Mouse (Mus musculus) neural tube, embryonic 10.5 days (tissue): ENCODE results near the gene Mmp9.

ENCODE experiments used
- DNase-seq: peaks from one replicate; pipeline ENCODE4 v3.0.0-alpha.2; 2017; ENCODE audit warnings: low spot score; ENCODE audit errors: extremely low spot score

Mmp9 gene

DNA sequence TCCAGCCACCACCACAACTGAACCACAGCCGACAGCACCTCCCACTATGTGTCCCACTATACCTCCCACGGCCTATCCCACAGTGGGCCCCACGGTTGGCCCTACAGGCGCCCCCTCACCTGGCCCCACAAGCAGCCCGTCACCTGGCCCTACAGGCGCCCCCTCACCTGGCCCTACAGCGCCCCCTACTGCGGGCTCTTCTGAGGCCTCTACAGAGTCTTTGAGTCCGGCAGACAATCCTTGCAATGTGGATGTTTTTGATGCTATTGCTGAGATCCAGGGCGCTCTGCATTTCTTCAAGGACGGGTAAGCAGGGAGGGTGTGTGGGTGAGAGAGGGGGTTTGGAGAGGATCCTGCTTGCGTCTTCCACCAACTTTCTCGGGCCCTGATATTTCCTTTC is 11.9 kb downstream of the Mmp9 start:
- no peak for DNase-seq

DNA sequence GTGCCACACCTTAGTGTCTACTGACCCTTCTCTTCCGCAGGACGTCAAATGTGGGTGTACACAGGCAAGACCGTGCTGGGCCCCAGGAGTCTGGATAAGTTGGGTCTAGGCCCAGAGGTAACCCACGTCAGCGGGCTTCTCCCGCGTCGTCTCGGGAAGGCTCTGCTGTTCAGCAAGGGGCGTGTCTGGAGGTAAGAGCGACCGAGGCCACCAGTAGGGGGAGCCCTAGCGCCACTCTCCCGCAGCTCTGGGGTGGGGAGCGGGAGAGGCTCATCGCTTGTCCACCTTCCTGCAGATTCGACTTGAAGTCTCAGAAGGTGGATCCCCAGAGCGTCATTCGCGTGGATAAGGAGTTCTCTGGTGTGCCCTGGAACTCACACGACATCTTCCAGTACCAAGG is 12.6 kb downstream of the Mmp9 start:
- peak; percentile 86 for DNase-seq

DNA sequence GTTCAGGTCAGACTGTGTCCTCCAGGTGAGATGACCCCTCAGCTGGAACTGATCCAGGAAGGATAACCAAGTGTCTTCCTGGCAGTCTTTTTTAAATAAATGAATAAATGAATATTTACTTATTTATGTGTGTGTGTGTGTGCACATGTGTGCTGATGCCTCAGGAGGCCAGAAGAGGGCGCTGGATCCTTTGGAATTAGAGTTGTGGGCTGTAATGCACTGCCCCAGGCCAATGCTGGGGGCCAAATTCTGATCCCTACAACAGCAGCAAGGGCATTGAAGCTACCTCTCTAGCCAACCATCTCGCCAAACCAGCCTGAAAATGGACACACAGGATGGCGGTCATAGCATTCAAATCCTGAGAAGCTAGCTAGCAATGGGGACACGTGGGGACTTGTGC is 15.1 kb downstream of the Mmp9 start:
- DNase-seq, result no peak

DNA sequence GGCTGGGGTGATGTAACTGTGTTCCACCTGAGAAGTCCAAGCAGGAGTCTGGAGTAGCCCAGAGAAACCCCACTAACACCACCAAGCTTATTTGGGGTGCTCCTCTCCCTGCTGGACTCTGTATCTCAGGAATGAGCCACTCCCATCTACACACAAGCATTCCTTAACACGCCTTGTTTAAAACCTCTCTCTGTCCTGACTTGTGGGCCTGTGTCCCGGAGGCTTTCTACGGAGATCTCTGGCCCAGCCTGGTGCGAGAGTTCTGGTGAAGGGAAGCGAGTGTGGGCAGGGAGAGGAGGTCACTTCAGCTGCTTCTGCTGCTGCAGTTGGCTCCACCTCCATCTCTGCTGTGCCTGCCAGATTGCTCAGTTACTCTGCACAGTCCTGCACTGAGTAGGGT is 15.6 kb downstream of the Mmp9 start:
- DNase-seq, result no peak

DNA sequence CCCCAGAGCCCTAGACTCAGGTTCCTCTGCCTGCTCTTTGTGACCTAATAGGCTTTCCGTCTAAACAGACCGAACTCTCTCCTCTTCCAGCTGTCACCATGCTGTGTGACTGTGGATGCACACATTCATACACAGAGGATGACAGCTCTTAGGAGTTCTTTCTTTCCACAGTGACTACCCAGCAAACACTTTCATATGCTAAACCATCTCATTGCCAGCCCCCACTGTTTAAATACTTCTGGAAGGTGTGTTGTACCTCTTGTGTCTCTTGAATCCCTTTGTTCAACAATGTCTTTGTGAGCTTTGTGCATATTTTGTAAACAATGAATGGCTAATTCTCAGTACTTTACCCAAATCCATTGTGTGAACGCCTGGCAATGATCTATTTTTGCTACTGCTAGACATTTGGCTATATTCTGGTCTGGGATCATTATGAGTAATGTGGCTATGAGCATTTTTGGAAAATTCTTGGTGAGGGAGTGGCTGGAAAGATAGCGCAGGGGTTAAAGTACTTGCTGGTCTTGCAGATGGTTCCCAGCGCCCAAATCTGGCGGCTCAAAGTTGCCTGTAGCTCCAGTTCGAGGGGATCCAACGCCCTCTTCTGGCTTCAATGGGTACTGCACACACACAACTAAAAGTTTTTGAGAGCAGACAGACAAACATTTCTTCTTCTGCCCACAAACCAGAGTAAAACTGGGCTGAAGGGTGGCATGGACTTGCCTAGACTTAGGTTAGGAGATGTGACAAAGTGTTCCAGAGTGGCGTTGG is 17.2 kb downstream of the Mmp9 start:
- DNase-seq, result no peak

DNA sequence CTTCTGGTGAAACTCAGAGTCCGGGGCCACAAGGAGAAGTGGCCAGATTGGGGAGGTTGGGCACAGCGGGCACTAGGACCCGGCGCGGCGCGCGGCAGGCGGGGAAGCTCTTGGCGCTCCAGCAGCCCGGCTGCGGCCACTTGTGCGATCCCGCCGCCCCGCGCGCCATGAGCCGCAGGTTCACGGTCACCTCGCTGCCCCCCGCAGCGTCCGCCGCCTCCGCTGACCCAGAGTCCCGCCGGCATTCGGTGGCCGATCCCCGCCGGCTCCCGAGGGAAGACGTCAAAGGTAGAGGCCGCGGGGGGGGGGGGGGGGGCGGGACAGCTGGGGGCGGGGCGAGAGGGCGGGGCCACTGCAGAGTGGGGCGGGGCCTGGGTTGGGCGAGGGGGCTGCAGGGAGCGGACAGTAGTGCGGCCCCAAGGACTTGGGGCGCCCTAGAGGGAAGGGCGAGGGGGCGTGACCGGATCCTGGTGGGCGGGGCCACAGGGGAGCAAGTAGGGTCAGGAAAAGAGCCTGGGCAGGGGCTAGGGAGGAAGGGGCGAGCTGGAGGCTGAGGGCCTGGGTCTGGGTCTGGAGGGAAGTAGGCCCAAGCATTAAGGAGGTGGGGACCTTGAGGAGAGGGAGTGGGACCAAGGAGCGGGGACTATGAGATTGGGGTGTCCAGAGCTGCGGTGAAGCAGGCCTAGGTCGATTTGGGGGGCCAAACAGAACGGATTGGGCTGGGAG is 20.3 kb downstream of the Mmp9 start, which contains the start of gene Slc12a5:
TSS of gene Slc12a5 (plus strand) at position 87 of the 726 bp plus-strand sequence.
- peak; percentile 88 for DNase-seq

DNA sequence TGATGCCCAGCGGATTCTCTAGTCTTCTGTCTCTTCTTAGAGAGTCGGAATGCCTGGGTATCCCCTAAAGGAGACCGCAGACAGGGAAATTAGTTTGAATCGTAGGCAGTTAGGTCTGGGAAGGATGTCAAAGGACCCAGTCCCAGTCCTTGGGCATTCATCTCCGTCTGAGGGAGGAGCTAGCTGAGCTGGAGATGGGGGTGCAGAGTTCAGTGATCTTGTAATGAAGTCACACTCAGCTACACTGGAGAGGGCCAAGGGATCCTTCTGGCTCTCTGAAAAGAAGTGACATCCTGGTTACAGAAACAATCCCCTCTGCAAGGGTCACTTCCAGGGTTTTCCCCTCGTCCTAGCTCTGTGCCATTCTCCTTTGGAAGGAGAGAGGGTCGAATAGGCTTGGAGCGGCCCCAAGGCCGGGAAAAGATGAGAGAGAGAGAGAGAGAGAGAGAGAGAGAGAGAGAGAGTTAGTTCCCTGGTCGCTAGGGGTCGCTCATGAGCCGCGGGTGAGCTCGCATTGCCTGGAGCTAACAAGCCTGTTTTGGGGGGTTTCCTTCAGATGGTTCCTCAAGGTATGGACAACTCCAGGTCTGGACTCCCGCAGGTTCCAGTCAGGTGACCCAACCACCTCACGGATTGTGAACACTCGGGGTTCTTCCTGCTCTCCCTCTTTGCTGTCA is 21.1 kb downstream of the Mmp9 start:
- peak; percentile 73 for DNase-seq

DNA sequence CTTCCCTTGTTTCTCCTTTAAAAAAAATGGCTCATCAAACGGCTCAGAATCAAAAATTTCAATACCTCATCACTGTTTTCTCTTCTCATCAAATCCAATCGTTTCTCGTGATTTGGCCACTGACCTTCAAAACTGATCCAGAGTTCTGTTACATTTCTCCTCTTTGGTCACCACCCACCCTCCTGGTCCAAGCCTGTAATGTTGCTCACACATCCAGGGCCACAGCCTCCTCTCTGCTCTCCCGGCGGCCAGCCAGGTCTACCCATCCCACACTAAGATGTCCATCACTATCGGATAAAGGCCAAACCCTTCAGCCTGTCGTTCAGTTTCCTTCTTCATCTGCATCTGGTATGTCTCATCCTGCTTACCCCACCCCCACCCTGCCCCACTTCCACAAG is 21.6 kb downstream of the Mmp9 start:
- no peak for DNase-seq

DNA sequence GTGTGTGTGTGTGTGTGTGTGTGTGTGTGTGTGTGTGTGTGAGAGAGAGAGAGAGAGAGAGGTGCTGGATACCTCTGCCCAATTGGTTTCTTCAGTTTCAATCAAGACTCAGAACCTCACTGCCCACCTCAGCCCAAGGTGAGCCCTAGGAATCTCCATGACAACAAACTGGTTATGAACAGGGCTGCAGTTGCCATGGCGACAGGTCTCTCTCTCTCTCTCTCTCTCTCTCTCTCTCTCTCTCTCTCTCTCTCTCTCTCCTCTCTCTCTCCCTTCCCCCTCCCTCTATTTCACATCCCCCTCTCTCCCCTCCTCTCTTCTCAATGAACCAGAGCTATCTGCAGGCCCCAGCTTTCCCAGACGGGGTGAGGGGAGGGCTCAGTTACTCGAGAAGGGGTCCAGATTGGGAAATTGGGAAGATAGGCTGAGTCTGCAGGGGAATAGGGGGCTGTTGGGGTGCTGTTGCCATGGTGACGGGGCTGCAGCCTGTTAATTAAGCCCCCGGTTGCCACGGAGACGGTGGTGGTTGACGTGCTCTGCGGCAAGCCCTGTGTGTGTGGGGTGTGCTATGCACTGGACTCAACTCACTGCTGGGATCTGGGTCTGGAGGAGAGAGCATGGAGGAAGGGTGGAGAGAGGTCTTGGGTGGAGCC is 23.8 kb downstream of the Mmp9 start:
- no peak for DNase-seq

DNA sequence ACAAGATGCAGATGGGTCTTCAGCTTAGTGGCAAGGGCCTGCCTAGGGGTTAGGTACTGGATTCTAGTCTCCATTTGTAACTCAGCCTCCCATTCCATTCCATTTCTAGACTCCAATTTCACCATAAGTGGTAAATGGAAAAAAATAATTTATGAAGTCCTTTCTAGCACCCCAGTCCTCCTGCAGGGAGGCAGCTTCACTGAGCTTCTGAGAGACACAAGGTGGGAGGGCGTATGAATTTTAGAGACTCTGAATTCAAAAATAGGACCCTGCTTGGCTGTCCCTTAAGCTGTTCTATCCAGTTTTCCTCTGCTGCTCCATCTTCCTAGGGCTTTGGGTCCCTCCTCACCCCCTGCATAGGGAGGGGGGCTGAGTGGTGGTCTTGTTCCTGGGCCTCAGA is 24.4 kb downstream of the Mmp9 start:
- DNase-seq, result no peak

DNA sequence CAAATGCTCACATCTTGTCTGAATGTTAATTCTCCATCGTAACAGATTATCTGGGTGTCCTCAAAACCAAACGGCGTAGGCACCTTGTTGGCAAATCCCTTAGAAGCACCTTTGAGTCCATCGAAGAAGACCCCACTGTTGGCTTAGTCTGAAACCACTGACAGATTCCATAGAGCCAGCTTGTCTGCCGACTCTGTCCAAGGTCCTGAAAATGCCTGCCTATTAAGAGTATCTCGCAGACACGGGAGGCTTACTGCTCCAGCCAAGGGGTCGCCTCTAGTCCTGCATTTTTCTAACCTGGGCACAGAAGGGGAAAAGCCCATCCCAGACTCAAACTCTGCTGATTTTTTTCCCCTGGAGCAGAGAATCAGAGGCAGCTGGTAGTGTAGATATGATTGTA is 25.8 kb downstream of the Mmp9 start:
- DNase-seq, result peak; percentile 60

DNA sequence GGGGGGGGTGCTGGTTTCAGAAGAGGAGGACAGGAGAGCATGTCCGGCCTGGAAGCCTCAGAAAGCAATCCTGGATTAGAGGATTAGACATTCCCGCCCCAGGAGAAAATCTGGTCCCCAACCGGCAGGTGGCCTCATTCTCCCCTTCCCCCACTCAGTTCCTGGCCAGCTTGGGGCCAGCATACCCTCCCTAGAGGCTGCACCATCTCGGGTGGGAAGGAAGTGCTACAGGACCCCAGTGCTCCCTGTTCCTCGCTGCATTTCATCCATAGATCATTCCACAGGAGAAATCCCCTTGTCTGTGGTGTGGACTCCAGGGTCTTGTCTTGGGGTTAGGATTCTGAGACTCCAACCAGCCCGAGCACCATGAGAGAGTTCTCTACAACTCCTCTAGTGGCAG is 26.6 kb downstream of the Mmp9 start:
- no peak for DNase-seq

DNA sequence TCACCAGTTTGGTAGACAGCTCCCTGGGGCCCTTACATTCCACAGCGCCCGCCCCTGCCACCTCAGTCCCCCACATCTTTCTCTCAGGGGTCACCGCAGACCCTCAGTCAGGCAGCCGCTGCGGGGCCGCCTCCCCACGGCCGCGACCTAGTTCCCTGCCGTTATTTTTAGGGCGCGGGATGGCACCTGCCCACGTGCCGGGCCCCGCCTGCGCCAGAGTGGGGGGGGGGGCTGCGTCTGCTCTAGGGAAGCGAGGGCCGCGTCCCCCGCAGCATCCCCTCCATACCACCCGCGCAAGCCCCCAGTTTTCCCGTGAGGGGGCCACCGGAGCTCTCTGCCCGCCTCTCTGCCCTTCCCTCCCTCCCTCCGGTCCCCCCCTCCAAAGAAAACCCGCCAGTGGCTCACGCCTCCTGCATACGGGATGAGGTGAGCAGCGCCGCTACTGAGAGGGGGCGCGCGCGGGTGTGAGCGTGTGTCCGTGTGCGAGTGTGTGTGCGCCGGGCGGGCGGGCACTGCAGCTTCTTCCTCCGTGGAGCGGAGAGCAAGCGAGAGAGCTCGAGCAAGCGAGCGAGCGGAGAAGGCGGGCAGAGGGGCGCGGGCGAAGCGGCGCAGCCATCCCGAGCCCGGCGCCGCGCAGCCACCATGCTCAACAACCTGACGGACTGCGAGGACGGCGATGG is 27.3 kb downstream of the Mmp9 start:
- no peak for DNase-seq

DNA sequence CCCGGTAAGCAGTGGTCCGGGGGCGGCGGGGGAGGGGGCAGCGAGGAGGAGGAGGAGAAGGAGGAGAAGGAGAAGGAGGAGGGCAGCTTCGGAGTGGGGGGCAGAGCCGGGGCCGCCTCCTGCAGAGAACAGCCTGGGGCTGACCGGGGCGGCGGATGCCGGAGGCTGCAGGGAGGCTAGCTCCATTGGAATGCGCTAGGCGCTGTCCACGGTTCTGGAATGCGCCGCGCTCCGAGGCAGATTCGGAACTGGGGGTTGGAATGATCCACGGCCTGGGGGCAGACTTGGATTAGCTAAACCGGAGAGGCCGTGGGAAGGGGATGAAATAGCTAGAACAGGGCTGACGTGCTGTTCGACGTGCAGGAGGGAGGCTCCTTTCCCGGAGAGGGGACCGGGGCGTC is 27.9 kb downstream of the Mmp9 start:
- peak; percentile 88 for DNase-seq

DNA sequence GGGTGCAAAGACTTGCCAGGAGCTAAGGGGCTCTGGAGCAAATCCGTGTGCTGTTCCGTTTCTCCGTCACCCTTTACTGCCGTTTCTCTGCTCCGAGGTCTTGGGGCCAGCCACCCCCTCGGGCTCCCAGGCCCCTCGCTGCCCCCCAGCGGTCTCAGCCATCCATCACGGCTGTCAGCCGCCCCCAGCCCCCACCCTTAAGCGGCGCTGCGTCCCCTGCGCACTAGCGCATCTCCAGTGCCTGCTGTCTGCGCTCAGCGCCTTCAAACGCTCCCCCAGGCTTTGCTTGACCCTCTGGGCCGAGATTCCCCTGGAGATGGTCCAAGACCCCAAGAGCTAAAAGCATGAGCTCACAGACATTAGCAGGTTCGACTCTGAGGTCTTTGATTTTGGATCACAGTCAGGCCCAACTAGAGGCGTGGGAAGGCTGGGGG is 28.8 kb downstream of the Mmp9 start:
- DNase-seq, result no peak

DNA sequence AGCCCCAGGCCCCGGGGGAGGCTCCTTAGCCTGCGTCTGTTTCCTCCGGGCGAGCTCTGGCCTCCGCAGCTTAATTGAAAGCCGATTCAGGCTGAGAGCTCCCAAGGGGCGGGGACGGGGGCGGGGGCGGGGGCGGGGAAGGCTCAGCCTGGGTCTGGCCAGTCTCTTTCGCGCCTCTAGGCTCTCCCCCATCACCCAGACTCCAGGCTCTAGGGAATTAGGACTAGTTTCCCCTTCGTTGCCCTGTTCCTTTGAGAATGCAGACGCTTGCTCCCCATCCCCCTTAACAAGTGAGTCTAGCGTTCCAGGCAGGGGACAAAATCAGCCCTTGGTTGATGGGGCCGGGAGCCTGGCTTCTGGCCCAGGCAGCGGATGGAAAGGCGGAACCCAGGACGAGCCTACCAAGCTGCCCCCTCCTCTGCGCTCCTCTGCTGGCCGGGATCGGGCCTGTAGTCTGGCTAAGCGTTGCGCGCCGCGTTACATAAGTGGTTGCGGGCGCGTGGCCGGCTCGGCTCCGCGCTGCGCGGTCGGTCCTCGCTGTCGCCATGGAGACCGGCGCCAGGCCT is 30.1 kb downstream of the Mmp9 start:
- DNase-seq, result peak; percentile 46

DNA sequence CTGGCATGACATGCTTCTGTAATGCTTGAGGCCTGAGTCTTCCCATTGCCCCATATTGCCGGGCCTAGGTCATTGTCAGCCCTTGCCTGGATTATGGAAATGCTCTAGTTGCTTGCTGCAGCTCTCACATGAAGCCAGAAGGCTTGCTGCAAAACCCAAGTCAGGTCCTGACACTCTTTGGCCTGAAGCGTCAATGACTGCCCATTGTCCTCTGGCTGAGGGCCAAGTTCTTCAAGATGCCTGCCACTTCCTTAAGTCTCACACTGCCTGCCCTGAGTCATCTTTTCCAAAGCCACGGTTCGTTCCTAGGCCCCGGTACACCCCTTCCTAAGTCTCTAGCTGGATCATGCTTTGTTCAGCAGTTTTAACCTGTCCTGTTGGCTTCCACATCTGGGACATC is 32.1 kb downstream of the Mmp9 start:
- DNase-seq, result no peak

DNA sequence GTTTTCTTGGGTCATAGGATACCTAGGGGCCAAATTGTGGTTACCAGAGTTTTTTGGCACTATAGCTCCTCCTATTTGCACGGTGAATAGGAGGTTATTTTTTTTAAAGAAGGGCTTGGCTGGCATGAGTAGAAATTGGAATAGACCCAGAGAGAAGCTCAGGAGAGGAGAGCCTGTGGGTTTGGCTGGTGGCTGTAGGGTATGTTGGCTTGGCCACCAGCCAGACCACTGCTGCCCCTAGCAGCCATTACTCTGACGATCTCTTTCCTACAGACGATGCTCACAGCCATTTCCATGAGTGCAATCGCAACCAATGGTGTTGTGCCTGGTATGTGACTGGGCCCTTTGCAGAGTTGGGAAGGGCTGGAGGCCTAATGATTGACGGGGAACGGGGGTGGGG is 35.0 kb downstream of the Mmp9 start:
- no peak for DNase-seq

DNA sequence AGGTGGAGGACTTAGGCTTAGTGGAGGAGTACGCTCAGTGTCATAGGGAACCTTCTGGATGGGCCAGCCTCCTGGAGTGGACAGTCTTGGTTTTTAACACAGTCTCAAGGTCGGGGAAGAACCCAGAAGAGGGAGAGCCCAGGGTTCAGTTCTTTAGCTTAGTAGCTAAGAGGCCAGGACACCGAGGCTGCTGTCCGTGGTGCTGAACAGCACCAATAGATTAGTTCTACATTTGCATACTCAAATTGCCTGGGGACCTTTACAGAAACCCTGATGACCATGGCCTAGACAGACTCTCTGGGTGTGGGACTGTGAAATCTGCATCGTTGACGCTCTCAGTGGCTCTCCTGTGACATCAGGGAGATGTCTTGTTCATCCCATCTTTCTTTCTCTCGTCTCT is 39.2 kb downstream of the Mmp9 start:
- peak; percentile 61 for DNase-seq

DNA sequence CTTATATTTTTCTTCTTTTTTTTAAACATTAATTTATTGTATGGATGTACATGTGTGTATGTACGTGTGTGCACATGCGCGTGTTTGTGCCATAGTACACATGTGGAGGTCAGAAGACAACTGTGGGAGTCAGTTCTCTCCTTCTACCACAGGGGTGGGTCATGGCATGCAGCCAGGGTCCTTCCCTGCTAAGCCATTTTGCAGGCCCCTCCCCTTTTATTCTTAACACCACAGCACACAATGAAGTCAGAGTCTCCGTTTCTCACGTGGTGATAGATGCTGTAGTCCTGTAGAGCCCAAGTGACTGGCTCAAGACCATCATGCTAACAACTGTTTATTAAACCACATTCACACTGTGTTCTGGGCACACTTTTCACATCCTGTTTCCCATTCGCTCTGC is 45.4 kb downstream of the Mmp9 start:
- DNase-seq, result no peak
